Mouse (Mus musculus) retina, postnatal 1 day (tissue): ENCODE measurements around the gene Ppp2r1a.

Source experiments
- DNase-seq: peaks from one replicate; pipeline ENCODE4 v3.0.0-alpha.2; 2012

Gene Ppp2r1a

DNA sequence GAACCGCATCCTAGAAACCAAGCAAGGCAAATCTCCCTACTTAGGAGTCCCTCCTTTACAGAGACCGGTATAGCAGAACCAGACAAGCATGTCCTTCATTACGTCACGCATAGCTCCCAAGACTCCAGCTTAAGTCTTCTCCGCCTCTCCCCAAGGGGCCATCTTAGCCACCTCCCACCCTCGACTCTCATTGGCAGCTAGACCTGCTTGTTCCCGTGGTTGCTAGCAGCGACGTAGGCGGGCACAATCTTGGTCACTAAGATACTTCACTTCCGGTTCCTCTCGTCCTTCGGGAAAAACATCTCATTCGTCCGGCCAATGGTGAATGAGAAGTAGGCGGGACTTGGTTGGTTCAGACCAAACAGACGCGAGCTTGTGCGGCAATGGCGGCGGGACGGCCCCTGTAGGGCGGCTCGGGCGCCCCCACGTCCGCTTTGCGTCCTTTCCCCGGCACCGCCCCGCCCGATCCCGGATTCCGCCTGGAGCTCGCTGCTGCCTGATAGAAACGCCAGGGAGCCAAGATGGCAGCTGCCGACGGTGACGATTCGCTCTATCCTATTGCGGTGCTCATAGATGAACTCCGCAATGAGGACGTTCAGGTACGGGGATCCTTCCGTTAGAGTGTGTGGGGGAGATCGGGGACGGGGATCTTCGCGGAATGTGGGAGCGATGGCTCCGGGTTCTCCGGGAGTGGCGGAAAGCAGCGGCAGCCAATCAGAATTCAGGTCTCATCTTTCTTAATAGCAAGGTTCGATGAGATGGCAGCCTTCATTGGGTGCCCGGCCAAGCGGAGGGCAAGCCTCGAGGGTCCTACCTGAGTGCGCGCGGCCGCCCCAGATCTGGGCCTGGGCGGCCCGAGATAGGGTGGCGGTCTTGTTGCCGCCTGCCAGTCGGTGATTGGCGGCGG is at the start of gene Ppp2r1a:
Ppp2r1a (plus strand) TSS at position 327 of the 907 bp plus-strand sequence.
- DNase-seq: peak; percentile 100

DNA sequence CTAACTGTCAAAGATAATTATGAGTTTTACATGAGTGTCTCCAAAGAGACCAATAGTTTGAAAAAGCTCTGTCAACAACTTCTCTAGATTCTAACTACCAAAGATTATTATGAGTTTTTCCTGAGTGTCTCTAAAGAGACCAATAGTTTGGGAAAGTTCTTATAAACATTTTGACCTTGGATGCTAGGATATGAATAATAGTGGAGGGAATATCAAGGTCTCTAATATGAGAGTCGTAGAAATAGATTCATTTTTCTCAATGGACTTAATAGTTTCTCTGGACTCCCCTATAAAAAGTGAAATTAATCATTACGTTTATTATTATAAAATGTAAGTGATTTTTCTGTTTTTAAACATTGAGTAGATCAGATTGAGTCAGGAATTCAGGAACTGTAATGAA is 40.1 kb upstream of the Ppp2r1a start, which contains the start of gene Vmn1r231:
Vmn1r231 (minus strand) TSS at position 101 of the 400 bp plus-strand sequence.
- DNase-seq: no peak

DNA sequence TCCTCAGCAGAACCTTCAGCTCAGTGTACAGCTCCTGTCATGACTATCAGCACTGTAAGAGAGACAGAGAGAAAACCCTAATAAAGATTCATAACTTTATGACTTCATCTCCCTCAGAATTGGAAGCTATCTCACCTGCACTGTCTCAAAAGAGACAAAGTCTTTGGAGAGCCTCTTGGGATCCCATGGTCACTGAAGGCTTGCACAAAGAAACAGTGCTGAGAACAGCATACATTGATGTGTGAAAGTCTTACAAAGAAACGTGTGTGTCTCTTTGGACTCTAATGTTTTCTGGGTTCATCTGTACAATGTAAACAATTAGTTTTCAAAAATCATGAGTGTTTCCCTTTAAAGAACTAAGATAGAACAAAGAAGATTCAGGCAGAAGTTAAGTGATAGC is 25.5 kb upstream of the Ppp2r1a start, which contains the start of gene Vmn1r232:
Vmn1r232 (minus strand) TSS at position 101 of the 400 bp plus-strand sequence.
- DNase-seq: no peak

DNA sequence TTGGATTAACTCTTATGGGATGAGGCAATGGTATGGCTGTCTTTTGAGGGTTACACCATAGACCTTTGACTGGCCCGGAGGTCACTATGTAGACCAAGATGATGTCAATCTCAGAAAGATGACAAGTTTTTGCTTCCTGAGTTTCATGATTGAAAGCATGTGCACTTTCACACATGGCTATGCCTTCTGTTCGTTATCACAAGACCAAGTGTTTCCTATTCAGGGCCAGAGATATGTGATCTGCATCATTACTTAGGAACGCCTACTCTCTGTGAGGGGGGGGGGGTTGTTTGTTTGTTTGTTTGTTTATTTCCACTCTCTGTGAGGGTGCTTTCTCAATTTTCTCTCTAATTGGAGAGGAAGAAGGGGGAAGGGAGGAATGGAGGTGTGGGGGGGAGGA is 885 bp upstream of the Ppp2r1a start:
- DNase-seq: peak; percentile 27

DNA sequence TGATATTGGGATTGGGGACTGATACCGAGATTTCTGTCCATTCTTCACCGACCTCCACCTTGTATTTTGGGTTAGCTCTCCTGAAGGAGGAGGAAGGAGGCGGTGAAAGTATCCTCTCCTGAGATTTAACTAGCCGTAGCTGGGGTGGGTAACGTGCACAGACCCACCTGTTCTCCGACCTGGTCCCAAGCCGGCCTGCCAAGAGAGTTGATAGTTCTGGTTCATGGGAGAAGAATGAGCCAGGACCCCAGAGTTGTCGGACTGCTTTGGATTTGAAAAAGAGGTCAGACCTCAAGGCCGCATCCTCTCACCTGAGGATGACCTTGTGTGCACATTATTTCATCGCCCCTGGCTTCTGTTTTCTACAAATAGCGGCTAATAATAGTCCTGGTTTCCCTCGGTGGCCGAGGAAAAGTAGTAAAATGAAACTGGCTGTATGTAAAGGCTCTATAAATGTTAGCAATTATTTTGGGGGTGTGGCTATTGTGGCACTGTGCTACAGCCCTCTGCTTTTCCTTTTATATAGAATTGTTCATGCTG is 985 bp downstream of the Ppp2r1a start:
- DNase-seq: no peak

DNA sequence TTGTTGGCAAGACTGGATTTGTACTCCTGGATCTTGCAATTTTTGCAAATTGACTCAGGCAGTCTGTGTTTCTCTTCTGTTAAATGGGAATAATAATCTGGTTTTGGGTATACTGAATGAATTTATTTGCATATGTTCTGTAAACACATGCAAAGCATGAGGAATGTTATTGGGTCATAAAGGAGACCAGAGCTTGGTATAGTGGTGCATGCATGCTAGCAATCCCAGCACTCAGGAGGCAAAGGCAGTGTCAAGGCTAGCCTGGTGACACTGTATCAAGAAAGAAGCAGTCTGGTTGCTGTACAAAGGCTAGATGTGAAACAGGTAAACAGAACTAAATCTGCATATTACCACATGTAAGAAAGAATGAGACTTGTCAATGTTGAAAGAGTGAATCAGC is 1.5 kb downstream of the Ppp2r1a start:
- no peak for DNase-seq

DNA sequence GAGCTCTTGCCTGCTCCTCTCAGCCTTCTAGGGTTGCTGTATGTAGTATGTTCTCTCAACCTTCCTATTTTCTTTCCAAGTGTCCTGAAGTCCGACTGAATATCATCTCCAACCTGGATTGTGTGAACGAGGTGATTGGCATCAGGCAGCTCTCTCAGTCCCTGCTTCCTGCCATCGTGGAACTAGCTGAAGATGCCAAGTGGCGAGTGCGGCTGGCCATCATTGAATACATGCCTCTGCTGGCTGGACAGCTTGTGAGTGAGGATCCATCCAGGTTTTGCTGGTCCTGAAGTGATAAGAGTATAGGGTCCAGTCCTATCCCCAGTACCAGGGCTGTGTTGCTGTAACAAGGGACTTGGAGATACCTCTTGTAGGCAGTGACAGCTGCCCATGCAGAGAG is 15.3 kb downstream of the Ppp2r1a start:
- no peak for DNase-seq

DNA sequence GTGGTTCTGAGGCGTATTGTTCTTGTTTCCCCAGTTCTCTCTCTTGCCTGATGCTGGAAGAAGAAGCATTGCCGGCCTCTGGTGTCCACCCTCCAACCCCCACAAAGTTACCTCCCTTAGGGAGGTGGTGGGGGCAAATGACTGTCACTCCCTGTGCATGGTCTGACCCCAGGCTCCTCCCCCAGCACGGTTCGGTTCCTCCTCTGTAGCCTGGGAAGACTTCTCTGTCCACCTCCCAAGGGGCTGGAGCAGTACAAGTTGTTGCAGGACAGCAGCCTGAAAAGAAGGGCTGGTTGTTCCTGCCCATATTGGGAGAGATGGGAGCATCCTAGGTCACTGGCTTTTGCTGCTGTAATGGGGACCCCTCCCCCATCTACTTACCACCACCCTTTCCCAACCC is 20.3 kb downstream of the Ppp2r1a start:
- no peak for DNase-seq

DNA sequence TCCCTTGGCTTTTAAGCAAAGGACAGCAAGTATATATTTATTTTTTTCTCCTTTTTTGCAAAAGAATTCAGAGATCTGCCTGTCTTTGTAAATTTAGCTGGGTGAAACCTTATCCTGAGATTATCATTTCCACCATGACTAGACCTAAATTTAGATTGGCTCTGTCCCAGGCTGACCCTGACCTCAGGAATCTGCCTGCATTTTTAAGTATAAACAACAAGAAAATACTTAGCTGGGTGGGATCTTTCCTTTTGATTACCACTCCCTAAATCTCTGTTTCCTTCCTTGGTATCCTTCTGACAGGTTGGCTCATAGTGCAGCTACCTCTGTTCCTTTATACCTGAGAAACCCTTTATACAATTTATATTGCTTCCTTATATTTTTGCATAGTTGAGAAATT is 21.6 kb downstream of the Ppp2r1a start:
- no peak for DNase-seq

DNA sequence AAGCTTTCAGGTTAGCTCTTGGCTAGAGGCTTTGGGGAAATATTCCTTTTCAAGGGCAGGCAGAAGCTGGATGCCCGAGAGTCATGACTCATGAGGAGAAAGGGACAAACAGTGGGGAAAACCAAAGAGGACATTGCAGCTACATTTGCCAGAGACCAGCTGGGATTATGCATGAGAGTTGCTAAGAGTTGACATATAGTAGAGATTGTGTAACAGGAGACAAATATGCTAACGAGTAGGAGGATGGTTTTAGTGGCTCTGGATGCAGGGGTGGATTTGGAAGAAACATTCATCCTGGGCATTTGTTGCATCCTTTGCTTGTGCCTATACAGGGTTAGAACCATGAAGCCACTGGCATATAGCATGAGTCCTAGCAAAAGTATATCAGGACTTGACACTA is 48.6 kb downstream of the Ppp2r1a start:
- DNase-seq: no peak

DNA sequence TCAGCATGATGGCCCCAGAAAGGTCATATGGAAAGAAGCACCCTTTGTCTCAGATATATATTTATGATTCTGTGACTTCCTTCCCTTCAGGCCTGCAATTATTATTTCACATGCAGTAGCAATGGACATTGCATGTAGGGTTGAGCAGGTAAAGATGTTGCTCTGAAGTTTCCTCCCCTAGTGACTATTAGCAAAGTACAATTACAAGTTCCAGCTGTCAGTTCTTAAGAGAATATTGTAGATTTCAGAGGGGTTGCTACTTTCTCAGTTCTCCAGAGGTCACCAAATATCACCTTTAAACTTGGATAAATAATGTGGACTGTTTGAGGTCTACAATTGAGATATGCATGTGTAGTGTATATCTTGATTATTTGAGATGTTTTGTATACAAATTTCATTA is 51.3 kb downstream of the Ppp2r1a start, which contains the start of gene Vmn1r233:
Vmn1r233 (minus strand) TSS at position 101 of the 400 bp plus-strand sequence.
- no peak for DNase-seq

DNA sequence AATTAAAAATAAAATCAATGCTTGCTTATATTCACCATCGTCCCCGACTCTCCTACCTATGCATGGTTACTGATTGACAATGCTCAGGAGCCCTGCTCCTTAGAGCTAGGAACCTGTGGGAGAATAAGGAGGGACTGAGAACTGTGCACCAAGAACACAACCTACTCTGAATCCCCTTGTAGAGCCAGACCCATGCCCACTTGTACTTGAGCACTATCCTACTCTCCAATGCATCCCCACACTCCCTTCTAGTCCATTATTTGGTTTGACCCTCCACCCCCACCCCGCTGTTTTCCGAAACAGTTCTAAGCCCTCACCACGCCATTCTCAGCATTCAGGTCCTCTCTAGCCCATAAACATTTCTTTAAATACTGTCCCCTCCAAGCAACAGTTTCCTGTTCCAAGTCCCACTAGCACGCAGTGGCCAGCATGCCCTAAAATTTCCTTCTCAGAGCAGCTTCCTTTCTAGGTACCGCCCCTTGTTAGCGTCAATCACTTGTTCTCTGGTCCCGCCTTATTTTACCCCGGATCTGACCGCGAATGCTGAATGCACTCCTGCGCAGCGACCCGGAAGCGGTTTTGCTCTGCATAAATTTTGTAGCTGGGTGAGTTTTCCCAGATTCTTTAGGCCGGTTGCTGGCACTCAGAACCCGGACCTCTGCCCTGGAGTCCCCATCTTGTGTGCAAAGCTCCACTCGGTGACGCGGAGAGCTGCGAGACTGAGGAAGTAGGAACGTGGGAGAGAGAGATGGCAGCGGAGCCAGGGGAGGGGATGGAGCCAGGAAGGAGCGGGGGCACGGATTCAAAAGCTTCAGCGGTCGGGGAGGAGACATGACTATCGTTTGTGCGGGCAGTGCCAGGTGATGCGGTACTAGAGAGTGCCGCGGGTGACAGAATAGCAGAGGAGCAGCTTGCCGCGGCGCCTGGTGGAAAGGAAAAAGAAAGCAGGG is 63.5 kb downstream of the Ppp2r1a start, which contains the start of gene Zfp160:
Zfp160 (plus strand) TSS at position 522 of the 950 bp plus-strand sequence.
- peak; percentile 96 for DNase-seq

DNA sequence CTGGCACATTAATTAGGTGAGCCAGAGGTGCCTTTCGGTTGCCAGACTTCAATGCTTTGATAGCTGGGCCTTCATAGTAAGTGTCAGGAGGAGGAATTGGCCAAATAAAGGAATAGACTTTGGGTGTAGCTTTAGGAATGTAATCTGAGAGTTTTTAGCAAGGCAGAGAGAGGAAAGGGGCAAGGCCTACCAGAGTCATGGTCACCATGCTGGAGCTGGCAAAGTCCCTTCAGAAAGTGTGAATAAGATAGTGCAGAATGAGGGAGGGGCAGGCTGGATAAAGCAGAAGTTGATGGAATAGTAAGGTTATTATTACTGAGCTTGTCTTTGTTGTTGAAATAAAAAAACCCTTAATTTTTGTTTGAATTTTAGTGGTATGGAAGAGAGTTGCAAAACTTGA is 64.6 kb downstream of the Ppp2r1a start:
- no peak for DNase-seq
